Mouse (Mus musculus) forebrain, embryonic 15.5 days (tissue): ENCODE measurements around the gene Tprg. TPM values are rescaled to one million over a fixed set of nuclear protein-coding genes. Genes with fewer than 3 reads are reported as not detected.

Experiments used
- ATAC-seq: fragments of 200-750 bp; cut with Nextera tagmentation; replicated peaks from 2 replicates; pipeline ENCODE4 v1.8.0; 2017; ENCODE audit warnings: mild to moderate bottlenecking, moderate TSS enrichment, moderate library complexity
- H3K27ac ChIP-seq: fragments of 300-500 bp; sonication (generic); replicated peaks from 2 replicates; pipeline ENCODE4 v1.5.1; 2015; ENCODE audit warnings: mild to moderate bottlenecking, inconsistent platforms
- H3K27me3 ChIP-seq: fragments of 300-500 bp; sonication (generic); 2 replicates; pipeline ENCODE4 v1.6.1; 2015; ENCODE audit warnings: inconsistent platforms
- H3K36me3 ChIP-seq: fragments of 300-500 bp; sonication (generic); 2 replicates; pipeline ENCODE4 v1.6.1; 2015; ENCODE audit warnings: mild to moderate bottlenecking, inconsistent platforms
- H3K4me1 ChIP-seq: fragments of 300-500 bp; sonication (generic); 2 replicates; pipeline ENCODE4 v1.6.1; 2015; ENCODE audit warnings: inconsistent platforms
- H3K4me2 ChIP-seq: fragments of 300-500 bp; sonication (generic); replicated peaks from 2 replicates; pipeline ENCODE4 v1.6.1; 2015; ENCODE audit warnings: mild to moderate bottlenecking, inconsistent platforms
- H3K4me3 ChIP-seq: fragments of 300-500 bp; sonication (generic); 2 replicates; pipeline ENCODE4 v1.5.1; 2015; ENCODE audit warnings: mild to moderate bottlenecking, inconsistent platforms
- H3K9ac ChIP-seq: fragments of 300-500 bp; sonication (generic); replicated peaks from 2 replicates; pipeline ENCODE4 v1.6.1; 2015; ENCODE audit warnings: mild to moderate bottlenecking, inconsistent platforms
- H3K9me3 ChIP-seq: fragments of 300-500 bp; sonication (generic); 2 replicates; pipeline ENCODE4 v1.6.1; 2016; ENCODE audit warnings: inconsistent platforms
- WGBS: fragments of 180-500 bp; shearing (Covaris S2); methylation state at CpG from one replicate; pipeline ENCODE4 v1.1.7; 2015; ENCODE audit warnings: mixed read lengths; 5-methylcytosine and 5-hydroxymethylcytosine counted together
- polyA plus RNA-seq: library from polyadenylated mRNA; unstranded; fragments of >200 nt; fragmentation: Nextera tagmentation; extraction: Ambion mirVana; gene quantifications from 2 replicates; pipeline ENCODE4 v1.2.1, GENCODE M21; 2015

Gene Tprg
- polyA plus RNA-seq, 1 experiment from 2014 or later, result not detected

DNA sequence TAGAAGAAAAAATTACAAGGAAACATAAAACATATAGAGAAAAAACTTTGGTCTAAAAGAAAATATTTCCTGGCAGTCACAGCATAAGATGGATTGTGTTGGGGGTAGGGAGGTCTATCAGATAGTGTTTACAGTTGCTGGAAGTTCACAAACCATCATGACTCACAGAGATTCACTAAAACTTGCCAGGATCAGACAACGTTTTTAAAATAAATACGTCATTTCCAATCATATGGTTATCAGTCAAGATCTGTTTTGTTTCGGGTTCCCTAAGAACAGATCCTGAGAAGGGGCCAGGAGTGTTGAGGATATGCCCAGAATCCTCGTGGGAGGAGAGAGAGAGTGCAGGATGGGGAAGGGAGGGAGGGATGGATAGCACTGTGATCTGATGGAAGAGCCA, 18.3 kb upstream of the Tprg start:
- no peaks in the 10 kb centered on the region for H3K27me3 ChIP-seq
- no peaks in the 10 kb centered on the region for H3K36me3 ChIP-seq
- ATAC-seq, result 0 out of 2 replicates have a peak, but pooled peaks have one; percentile 20
- peaks cover 4% of the 10 kb centered on the region; the same call in 1 of the 2 replicates for H3K4me1 ChIP-seq
- H3K9ac ChIP-seq, result no peak overlapping the region
- no peak overlapping the region for H3K4me3 ChIP-seq
- H3K9me3 ChIP-seq, result no peaks in the 10 kb centered on the region
- 75% methylated on average over 4 of the region's 4 CpGs for WGBS
- H3K27ac ChIP-seq, result no peak overlapping the region
- H3K4me2 ChIP-seq, result no peak overlapping the region

- ATAC-seq, result no peak
- WGBS, result 91% methylated on average over 4 of the region's 4 CpGs
- H3K4me1 ChIP-seq, result no peaks in the 10 kb centered on the region
- H3K4me2 ChIP-seq, result no peak overlapping the region
- H3K36me3 ChIP-seq, result no peaks in the 10 kb centered on the region
- H3K9ac ChIP-seq, result no peak overlapping the region
- H3K27me3 ChIP-seq, result no peaks in the 10 kb centered on the region
- no peak overlapping the region for H3K27ac ChIP-seq
- no peaks in the 10 kb centered on the region for H3K9me3 ChIP-seq
- H3K4me3 ChIP-seq, result no peak overlapping the region
Observed at GRCm38 (mm10) chr16:25282563-25282962, 4.1 kb upstream of the Tprg start.

GRCm38 (mm10) chr16:25293753-25294152, 7.1 kb downstream of the Tprg start:
- Histone ChIP-seq H3K9me3 (no peaks in the 10 kb centered on the region), H3K9ac (no peak overlapping the region), H3K4me2 (no peak overlapping the region), H3K4me1 (no peaks in the 10 kb centered on the region), H3K36me3 (no peaks in the 10 kb centered on the region), H3K27me3 (no peaks in the 10 kb centered on the region), H3K4me3 (no peak overlapping the region), H3K27ac (no peak overlapping the region)
- WGBS, result 10% methylated on average over 2 of the region's 2 CpGs
- peak; percentile 78 for ATAC-seq

DNA sequence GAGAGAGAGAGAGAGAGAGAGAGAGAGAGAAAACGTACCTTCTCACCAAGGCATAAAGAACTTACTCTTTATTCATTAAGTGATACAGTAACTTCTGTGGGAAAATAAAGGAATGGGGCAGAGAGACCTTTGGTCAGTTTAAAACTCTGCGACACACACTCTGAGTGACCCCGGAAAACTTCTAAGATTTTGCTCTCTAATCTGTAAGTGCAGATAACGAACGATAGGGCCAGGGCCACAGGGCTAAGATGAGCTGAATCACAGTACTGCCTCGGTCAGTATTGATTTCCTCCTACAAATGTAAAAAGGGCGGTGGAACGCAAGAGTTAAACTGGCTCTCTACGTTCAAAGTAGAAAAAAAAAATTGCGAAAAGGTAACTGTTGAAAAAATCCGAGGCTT, 8.9 kb downstream of the Tprg start:
- no peak for ATAC-seq
- Histone ChIP-seq H3K27ac (no peak overlapping the region), H3K4me3 (no peak overlapping the region), H3K4me2 (no peak overlapping the region), H3K9me3 (no peaks in the 10 kb centered on the region), H3K27me3 (no peaks in the 10 kb centered on the region), H3K9ac (no peak overlapping the region), H3K36me3 (no peaks in the 10 kb centered on the region), H3K4me1 (no peaks in the 10 kb centered on the region)
- WGBS, result 93% methylated on average over 11 of the region's 11 CpGs

DNA sequence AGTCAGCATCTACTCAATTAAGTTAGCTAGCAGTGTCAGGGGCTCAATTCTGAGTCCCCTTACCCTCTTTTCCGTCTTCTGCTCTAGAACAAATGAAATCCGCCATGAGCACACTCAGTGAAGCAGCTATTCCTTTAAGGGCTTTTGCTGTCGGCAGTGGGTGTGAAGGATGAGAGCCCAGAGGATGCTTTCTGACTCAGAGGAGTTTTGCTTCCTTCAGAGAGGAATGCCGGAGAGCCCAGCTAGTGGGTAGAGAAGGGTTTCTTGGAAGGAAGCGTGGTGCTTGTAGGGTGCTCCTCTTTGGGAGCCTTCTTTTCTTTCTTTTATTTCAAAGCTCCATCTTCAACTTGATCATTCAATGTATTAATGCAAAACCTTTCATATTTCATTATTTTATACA, 10.1 kb downstream of the Tprg start:
- Histone ChIP-seq H3K36me3 (no peaks in the 10 kb centered on the region), H3K9me3 (no peaks in the 10 kb centered on the region), H3K4me3 (no peak overlapping the region), H3K27ac (no peak overlapping the region), H3K4me1 (no peaks in the 10 kb centered on the region), H3K9ac (no peak overlapping the region), H3K27me3 (no peaks in the 10 kb centered on the region), H3K4me2 (no peak overlapping the region)
- no peak for ATAC-seq
- WGBS, result 84% methylated on average over 5 of the region's 5 CpGs

- no peak; the same call in 1 of the 2 replicates for ATAC-seq
- 50% methylated on average over 1 of the region's 1 CpGs for WGBS
Observed at GRCm38 (mm10) chr16:25298204-25298603, 11.6 kb downstream of the Tprg start.

DNA sequence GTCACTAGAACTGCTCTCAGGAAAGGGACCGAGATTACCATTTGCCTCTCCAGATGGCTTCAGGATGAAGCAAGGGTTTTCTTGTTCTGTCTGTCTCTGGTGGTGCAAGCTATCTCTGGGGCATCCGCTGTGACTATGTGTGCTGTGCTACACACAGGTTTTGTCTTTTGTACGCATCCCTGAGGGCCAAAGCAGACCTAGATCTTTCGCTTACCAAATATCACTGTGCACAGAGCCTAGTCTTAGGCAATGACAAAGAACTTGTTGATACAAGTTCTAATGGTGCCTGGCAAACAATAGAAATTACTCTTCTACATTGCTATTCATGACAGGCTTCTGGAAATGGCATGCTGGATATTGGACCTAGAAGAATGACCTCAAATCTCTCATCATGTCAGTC, 16.0 kb downstream of the Tprg start:
- Histone ChIP-seq H3K4me1 (no peaks in the 10 kb centered on the region), H3K27me3 (no peaks in the 10 kb centered on the region), H3K9me3 (no peaks in the 10 kb centered on the region), H3K4me3 (no peak overlapping the region), H3K4me2 (no peak overlapping the region), H3K36me3 (no peaks in the 10 kb centered on the region), H3K27ac (no peak overlapping the region), H3K9ac (no peak overlapping the region)
- ATAC-seq, result no peak
- 96% methylated on average over 4 of the region's 4 CpGs for WGBS

More at GRCm38 (mm10) chr16:25298204-25298603, 11.6 kb downstream of the Tprg start:
- Histone ChIP-seq H3K27me3 (no peaks in the 10 kb centered on the region), H3K27ac (no peak overlapping the region), H3K9me3 (no peaks in the 10 kb centered on the region), H3K4me1 (no peaks in the 10 kb centered on the region), H3K4me2 (no peak overlapping the region), H3K4me3 (no peak overlapping the region), H3K36me3 (no peaks in the 10 kb centered on the region), H3K9ac (no peak overlapping the region)

GRCm38 (mm10) chr16:25314006-25314405, 27.4 kb downstream of the Tprg start:
- peak; percentile 70 for ATAC-seq
- WGBS, result 57% methylated on average over 5 of the region's 5 CpGs
- H3K9me3 ChIP-seq, result no peaks in the 10 kb centered on the region

DNA sequence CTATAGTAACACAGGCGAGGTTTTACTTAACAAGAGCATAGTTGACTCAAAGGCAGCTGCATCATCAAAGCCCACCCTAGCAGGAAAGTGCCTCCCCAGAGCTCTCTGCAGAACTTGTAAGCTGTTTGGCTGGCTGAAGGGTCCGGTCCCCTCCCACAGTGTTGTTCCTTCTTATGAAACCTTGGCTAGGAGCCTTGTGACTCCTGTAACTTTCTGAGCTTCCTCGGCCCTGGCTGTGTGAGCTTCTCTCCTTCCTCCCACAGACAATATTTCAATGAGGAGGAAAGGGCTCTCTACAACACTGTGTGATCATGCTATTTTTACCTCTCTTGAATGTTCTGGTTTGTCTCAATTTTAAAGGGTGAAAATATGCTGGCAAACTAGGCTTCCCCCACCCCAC, 28.5 kb downstream of the Tprg start:
- H3K9ac ChIP-seq, result no peak overlapping the region
- no peaks in the 10 kb centered on the region for H3K27me3 ChIP-seq
- no peak overlapping the region for H3K27ac ChIP-seq
- H3K4me3 ChIP-seq, result no peak overlapping the region
- H3K4me1 ChIP-seq, result no peaks in the 10 kb centered on the region
- 78% methylated on average over 3 of the region's 3 CpGs for WGBS
- no peaks in the 10 kb centered on the region for H3K9me3 ChIP-seq
- H3K36me3 ChIP-seq, result no peaks in the 10 kb centered on the region
- no peak overlapping the region for H3K4me2 ChIP-seq
- no peak for ATAC-seq

More at GRCm38 (mm10) chr16:25314006-25314405, 27.4 kb downstream of the Tprg start:
- Histone ChIP-seq H3K4me2 (no peak overlapping the region), H3K27ac (no peak overlapping the region), H3K4me3 (no peak overlapping the region), H3K4me1 (no peaks in the 10 kb centered on the region), H3K36me3 (no peaks in the 10 kb centered on the region), H3K9ac (no peak overlapping the region), H3K27me3 (no peaks in the 10 kb centered on the region)

DNA sequence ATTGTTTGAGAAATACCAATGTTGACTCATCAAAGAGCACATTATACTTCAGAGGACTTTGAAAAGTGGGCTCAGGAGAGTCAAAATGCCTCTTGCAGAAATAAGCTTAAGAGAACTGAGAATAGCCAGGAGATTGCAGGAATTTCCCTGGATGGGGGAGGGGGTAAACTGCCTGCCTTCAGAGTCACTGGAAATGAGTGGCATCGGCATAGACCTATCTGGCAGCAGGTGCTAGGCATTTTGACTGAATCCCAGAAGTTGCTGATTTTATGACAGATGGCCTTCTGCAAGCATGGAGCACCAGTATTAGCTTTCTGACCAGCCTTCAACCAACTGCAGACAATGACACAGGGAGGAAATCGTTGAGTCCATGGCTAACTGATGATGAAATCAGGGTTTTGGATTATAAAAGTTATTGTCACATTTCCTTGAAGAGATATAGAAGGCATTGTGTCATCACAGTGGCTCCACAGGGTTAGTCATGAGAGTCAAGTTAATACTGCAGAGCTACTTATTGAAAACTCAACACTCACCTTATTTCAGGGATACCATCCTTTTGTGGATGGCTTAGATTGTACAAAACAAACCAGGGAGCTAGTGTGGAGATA, 39.1 kb downstream of the Tprg start:
- no peak for ATAC-seq

DNA sequence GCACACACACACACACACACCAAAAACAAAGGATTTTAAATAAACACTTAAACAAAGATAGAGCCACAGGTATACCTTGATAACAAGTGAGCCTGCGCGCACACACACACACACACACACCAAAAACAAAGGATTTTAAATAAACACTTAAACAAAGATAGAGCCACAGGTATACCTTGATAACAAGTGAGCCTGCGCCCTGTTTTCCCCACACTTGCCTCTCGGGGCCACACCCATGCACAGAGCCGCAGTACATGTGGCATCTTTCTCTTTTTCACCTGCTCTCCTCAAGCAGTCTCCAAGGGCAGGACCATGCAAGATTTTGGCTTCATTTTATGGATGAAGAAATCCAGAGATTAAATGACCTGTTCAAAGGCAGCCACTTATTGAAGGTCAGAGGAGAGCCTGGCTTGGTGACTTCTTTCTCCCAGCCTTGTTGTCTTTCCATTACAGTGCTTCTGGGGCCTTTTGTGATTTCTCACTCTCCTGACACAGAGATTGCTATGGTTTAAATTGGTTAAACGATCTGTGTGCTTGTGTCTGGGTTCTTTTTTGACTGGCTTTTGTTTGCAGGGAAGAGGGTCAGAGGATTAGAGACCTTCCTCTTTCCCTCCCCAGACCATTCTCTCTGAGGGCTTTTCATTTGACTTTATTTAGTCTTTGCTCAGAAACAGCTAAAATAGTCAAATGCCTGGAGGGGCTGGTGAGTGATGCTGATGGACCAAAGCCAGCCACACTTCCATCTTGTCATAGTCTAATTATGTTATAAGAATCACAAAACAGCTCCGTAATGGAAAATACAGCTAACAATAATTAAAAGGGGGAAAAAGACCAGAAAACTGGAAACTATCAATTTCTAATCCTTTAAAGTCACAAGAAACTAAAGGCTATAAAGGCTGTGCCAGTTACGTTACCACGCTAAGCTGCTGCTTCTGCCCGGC, 46.9 kb downstream of the Tprg start:
- Histone ChIP-seq H3K27ac (no peak overlapping the region), H3K36me3 (no peaks in the 10 kb centered on the region), H3K27me3 (no peaks in the 10 kb centered on the region), H3K4me3 (no peak overlapping the region), H3K4me2 (no peak overlapping the region), H3K9me3 (no peaks in the 10 kb centered on the region), H3K9ac (no peak overlapping the region), H3K4me1 (no peaks in the 10 kb centered on the region)
- no peak for ATAC-seq
- WGBS, result 53% methylated on average over 10 of the region's 10 CpGs

More for the DNA sequence above, 39.1 kb downstream of the Tprg start:
- H3K9me3 ChIP-seq, result no peaks in the 10 kb centered on the region
- WGBS, result 90% methylated on average over 2 of the region's 2 CpGs
- no peak overlapping the region for H3K4me2 ChIP-seq
- H3K9ac ChIP-seq, result no peak overlapping the region
- H3K27me3 ChIP-seq, result no peaks in the 10 kb centered on the region
- no peaks in the 10 kb centered on the region for H3K36me3 ChIP-seq
- H3K27ac ChIP-seq, result no peak overlapping the region
- no peaks in the 10 kb centered on the region for H3K4me1 ChIP-seq
- H3K4me3 ChIP-seq, result no peak overlapping the region

DNA sequence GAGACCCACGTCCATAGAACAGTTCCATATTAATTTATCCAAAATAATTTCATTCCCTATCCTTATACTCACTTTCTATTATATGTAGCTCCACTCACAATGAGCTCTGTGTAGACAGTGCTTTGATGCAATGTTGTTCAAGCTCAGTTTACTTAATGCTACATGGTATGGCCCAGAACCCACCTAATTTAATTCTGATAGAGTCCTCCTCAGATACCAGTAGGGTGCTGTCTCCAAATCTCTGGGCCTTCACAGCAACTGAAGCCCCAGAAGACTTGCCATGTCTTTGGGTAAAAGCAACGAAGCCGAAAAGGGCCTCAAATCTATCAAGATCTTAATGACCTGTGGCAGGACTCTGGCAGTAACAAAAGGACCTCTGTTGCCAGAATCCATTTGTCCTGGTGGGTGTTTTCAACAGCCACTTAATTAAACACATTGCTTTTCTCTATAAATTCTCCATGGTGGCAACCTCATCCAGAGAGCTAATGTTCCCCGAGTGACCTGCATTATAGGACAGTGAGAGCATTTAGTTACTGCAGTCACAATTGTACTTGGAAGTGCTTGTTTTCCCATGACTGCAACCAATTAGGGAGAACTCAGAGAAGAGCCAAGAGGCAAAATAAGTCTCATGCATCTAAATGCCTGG, 48.6 kb downstream of the Tprg start:
- Histone ChIP-seq H3K36me3 (no peaks in the 10 kb centered on the region), H3K27me3 (no peaks in the 10 kb centered on the region), H3K9me3 (no peaks in the 10 kb centered on the region), H3K27ac (no peak overlapping the region), H3K4me2 (no peak overlapping the region), H3K4me1 (no peaks in the 10 kb centered on the region), H3K9ac (no peak overlapping the region), H3K4me3 (no peak overlapping the region)
- 23% methylated on average over 4 of the region's 4 CpGs for WGBS
- no peak for ATAC-seq
